Mouse (Mus musculus) CH12.LX (cell line): ENCODE results near the gene Psmd2. TPM values are rescaled to one million over a fixed set of nuclear protein-coding genes. Genes with fewer than 3 reads are reported as not detected.

Experiments used
- DNase-seq: peaks from one replicate; pipeline ENCODE4 v3.0.0-alpha.2; 2013; ENCODE audit errors: extremely low read depth
- H3K27ac ChIP-seq: 2 replicates; pipeline ENCODE4 v1.5.1; 2012; ENCODE audit warnings: low read depth, mild to moderate bottlenecking, control low read depth, moderate library complexity; ENCODE audit not compliant: insufficient read depth
- H3K27me3 ChIP-seq: replicated peaks from 2 replicates; pipeline ENCODE3; 2012; ENCODE audit warnings: inconsistent platforms
- H3K36me3 ChIP-seq, 2 experiments: replicated peaks in 1 of 2; 2 replicates each; pipeline versions ENCODE3 to v1.6.1; 2012; ENCODE audit warnings: inconsistent platforms in 1 of 2, low read length in 1 of 2, mild to moderate bottlenecking in 1 of 2, mixed read lengths in 1 of 2, moderate library complexity in 1 of 2; ENCODE audit not compliant: control insufficient read depth in 1 of 2, insufficient read depth in 1 of 2
- H3K4me1 ChIP-seq, 2 experiments: 2 replicates each; pipeline ENCODE4 v1.6.1; 2012; ENCODE audit warnings: inconsistent platforms in 1 of 2, moderate library complexity in 1 of 2; ENCODE audit not compliant: insufficient read depth in 2 of 2, control insufficient read depth in 1 of 2
- H3K4me2 ChIP-seq: 2 replicates; pipeline ENCODE4 v1.6.1; 2012; ENCODE audit warnings: low read depth, mild to moderate bottlenecking, control low read depth; ENCODE audit not compliant: poor library complexity, insufficient read depth, severe bottlenecking
- H3K4me3 ChIP-seq, 3 experiments: fragments of 150-350 bp in 1 of 3; sonication (generic) in 1 of 3; replicated peaks in 1 of 3; 2 replicates each; pipeline versions ENCODE3 to v1.5.1; 2011 to 2012; ENCODE audit warnings: low read depth in 2 of 3, low read length in 2 of 3, mild to moderate bottlenecking in 2 of 3, moderate library complexity in 2 of 3, control low read depth in 1 of 3, improper control_type of control experiment in 1 of 3, inconsistent platforms in 1 of 3, mixed read lengths in 1 of 3; ENCODE audit not compliant: poor library complexity in 1 of 3
- H3K79me2 ChIP-seq: replicated peaks from 2 replicates; pipeline ENCODE4 v1.6.1; 2012; ENCODE audit warnings: mild to moderate bottlenecking, moderate library complexity; ENCODE audit not compliant: control insufficient read depth, poor library complexity, insufficient read depth, severe bottlenecking; ENCODE audit errors: extremely low read depth
- H3K9ac ChIP-seq: 2 replicates; pipeline ENCODE4 v1.6.1; 2012; ENCODE audit warnings: low read depth, mild to moderate bottlenecking, control low read depth, moderate library complexity; ENCODE audit not compliant: insufficient read depth
- H3K9me3 ChIP-seq: replicated peaks from 2 replicates; pipeline ENCODE3; 2012; ENCODE audit warnings: low read length, inconsistent platforms, mixed read lengths
- BHLHE40 ChIP-seq: IDR thresholded peaks from 2 replicates; pipeline ENCODE4 v1.6.1; 2011; ENCODE audit warnings: mild to moderate bottlenecking, low read depth, low read length, improper control_type of control experiment
- CHD1 ChIP-seq: IDR thresholded peaks from 2 replicates; pipeline ENCODE4 v1.6.1; 2012; ENCODE audit warnings: low read depth, low read length, improper control_type of control experiment, inconsistent platforms
- CTCF ChIP-seq, 2 experiments: IDR thresholded peaks in 1 of 2; conservative IDR thresholded peaks in 1 of 2; 2 replicates each; pipeline ENCODE4 v1.5.1; 2011 to 2012; ENCODE audit warnings: low read depth in 2 of 2, low read length in 2 of 2, improper control_type of control experiment in 1 of 2, inconsistent platforms in 1 of 2, mild to moderate bottlenecking in 1 of 2, moderate library complexity in 1 of 2
- E2F4 ChIP-seq: IDR thresholded peaks from 2 replicates; pipeline ENCODE4 v1.6.1; 2011; ENCODE audit warnings: low read depth, low read length, improper control_type of control experiment; ENCODE audit not compliant: insufficient replicate concordance
- EP300 ChIP-seq: IDR thresholded peaks from 2 replicates; pipeline ENCODE4 v1.6.1; 2011; ENCODE audit warnings: low read length, improper control_type of control experiment
- ETS1 ChIP-seq: conservative IDR thresholded peaks from 2 replicates; pipeline ENCODE4 v1.6.1; 2012; ENCODE audit warnings: low read depth, mild to moderate bottlenecking, inconsistent platforms, low read length, improper control_type of control experiment, moderate library complexity
- HCFC1 ChIP-seq: IDR thresholded peaks from 2 replicates; pipeline ENCODE4 v1.6.1; 2012; ENCODE audit warnings: low read depth, mild to moderate bottlenecking, inconsistent platforms, low read length, improper control_type of control experiment
- IRF4 ChIP-seq: IDR thresholded peaks from 2 replicates; pipeline ENCODE4 v1.6.1; 2014; ENCODE audit warnings: low read depth, mild to moderate bottlenecking, inconsistent platforms, low read length, improper control_type of control experiment
- JUND ChIP-seq: conservative IDR thresholded peaks from 2 replicates; pipeline ENCODE4 v1.6.1; 2011; ENCODE audit warnings: low read depth, low read length, improper control_type of control experiment
- KAT2A ChIP-seq: IDR thresholded peaks from 2 replicates; pipeline ENCODE4 v1.6.1; 2012; ENCODE audit warnings: low read length, improper control_type of control experiment, inconsistent platforms; ENCODE audit not compliant: insufficient replicate concordance
- MAFK ChIP-seq: IDR thresholded peaks from 2 replicates; pipeline ENCODE4 v1.6.1; 2011; ENCODE audit warnings: low read length, improper control_type of control experiment; ENCODE audit not compliant: insufficient replicate concordance
- MEF2A ChIP-seq: IDR thresholded peaks from 2 replicates; pipeline ENCODE4 v1.6.1; 2014; ENCODE audit warnings: low read depth, mild to moderate bottlenecking, inconsistent platforms, low read length, improper control_type of control experiment, borderline replicate concordance
- MYC ChIP-seq: IDR thresholded peaks from 2 replicates; pipeline ENCODE4 v1.6.1; 2011; ENCODE audit warnings: low read depth, mild to moderate bottlenecking, improper control_type of control experiment, low read length
- NELFE ChIP-seq: IDR thresholded peaks from 2 replicates; pipeline ENCODE4 v1.6.1; 2011; ENCODE audit warnings: low read depth, low read length, improper control_type of control experiment
- NRF1 ChIP-seq: IDR thresholded peaks from 2 replicates; pipeline ENCODE4 v1.6.1; 2014; ENCODE audit warnings: low read depth, mild to moderate bottlenecking, inconsistent platforms, low read length, improper control_type of control experiment, moderate library complexity
- PAX5 ChIP-seq: IDR thresholded peaks from 2 replicates; pipeline ENCODE4 v1.6.1; 2012; ENCODE audit warnings: low read length, inconsistent platforms, mixed read lengths
- POLR2A ChIP-seq: IDR thresholded peaks from 2 replicates; pipeline ENCODE4 v1.6.1; 2011; ENCODE audit warnings: low read depth, mild to moderate bottlenecking, improper control_type of control experiment, low read length
- RAD21 ChIP-seq: IDR thresholded peaks from 2 replicates; pipeline ENCODE4 v1.6.1; 2011; ENCODE audit warnings: low read depth, mild to moderate bottlenecking, low read length, improper control_type of control experiment, moderate library complexity
- SIN3A ChIP-seq: IDR thresholded peaks from 2 replicates; pipeline ENCODE4 v1.6.1; 2012; ENCODE audit warnings: low read length, improper control_type of control experiment, inconsistent platforms
- TBP ChIP-seq: conservative IDR thresholded peaks from 2 replicates; pipeline ENCODE4 v1.6.1; 2011; ENCODE audit warnings: low read depth, low read length, improper control_type of control experiment
- TCF12 ChIP-seq: IDR thresholded peaks from 2 replicates; pipeline ENCODE4 v1.6.1; 2014; ENCODE audit warnings: low read depth, mild to moderate bottlenecking, inconsistent platforms, low read length, improper control_type of control experiment
- UBTF ChIP-seq: IDR thresholded peaks from 2 replicates; pipeline ENCODE4 v1.6.1; 2012; ENCODE audit warnings: low read depth, mild to moderate bottlenecking, inconsistent platforms, low read length, improper control_type of control experiment, moderate library complexity
- USF1 ChIP-seq: IDR thresholded peaks from 2 replicates; pipeline ENCODE4 v1.6.1; 2014; ENCODE audit warnings: low read depth, mild to moderate bottlenecking, inconsistent platforms, low read length, improper control_type of control experiment
- ZKSCAN1 ChIP-seq: IDR thresholded peaks from 2 replicates; pipeline ENCODE4 v1.6.1; 2012; ENCODE audit warnings: low read depth, inconsistent platforms, low read length, improper control_type of control experiment, borderline replicate concordance
- ZMIZ1 ChIP-seq: IDR thresholded peaks from 2 replicates; pipeline ENCODE4 v1.6.1; 2012; ENCODE audit warnings: low read depth, mild to moderate bottlenecking, inconsistent platforms, low read length, improper control_type of control experiment
- ZNF384 ChIP-seq: IDR thresholded peaks from 2 replicates; pipeline ENCODE4 v1.6.1; 2012; ENCODE audit warnings: low read depth, low read length, improper control_type of control experiment, inconsistent platforms
- dilution Hi-C: fragments of 300-500 bp; cut with MboI; formaldehyde crosslinking; loops from 2 replicates; pipeline ENCODE4 v1.14.3; 2020; ENCODE audit warnings: low sequenced_read_pairs; ENCODE audit not compliant: extremely low pct_unique_long_range_greater_than_20kb, extremely low pct_ligation_motif_present
- in situ Hi-C: fragments of 300-500 bp; cut with MboI; formaldehyde crosslinking; loops from 3 replicates; pipeline ENCODE4 v1.14.3; 2019; ENCODE audit warnings: low sequenced_read_pairs, low pct_ligation_motif_present, low pct_unique_long_range_greater_than_20kb, mixed read lengths
- polyA plus RNA-seq: library from polyadenylated mRNA; unstranded; fragments of >175 nt; gene quantifications from 2 replicates; pipeline ENCODE4 v1.2.1, GENCODE M21; 2012; ENCODE audit warnings: low read depth; ENCODE audit not compliant: insufficient read length
- total RNA-seq, 2 experiments: library from RNA; depleted of rRNA; stranded (reverse); fragments of 300-350 nt in 1 of 2; fragments of >200 nt in 1 of 2; gene quantifications; 2 replicates each; pipeline ENCODE4 v1.2.3; 2012 to 2014

The Psmd2 gene
- total and polyA plus RNA-seq, 3 experiments, result 273 to 528 (median 340) TPM

DNA sequence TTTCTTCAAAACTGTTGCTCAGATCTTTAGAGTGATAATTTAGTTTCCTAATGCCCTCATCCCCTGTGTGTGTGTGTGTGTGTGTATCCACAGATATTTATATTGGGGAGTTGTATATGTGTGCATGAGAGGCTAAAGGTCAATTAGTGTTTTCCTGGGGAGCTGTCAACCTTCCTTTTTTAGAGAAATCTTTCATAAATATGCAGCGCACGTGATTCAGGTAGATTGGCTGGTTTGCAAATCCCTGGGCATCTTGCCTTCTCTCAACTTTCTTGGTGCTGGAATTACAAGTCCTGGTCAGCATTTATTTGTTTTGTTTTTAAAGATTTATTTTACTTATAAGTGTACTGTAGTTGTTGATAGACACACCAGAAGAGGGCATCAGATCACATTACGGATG, 18.8 kb downstream of the Psmd2 start:
- dilution Hi-C loops, result no loop called here

DNA sequence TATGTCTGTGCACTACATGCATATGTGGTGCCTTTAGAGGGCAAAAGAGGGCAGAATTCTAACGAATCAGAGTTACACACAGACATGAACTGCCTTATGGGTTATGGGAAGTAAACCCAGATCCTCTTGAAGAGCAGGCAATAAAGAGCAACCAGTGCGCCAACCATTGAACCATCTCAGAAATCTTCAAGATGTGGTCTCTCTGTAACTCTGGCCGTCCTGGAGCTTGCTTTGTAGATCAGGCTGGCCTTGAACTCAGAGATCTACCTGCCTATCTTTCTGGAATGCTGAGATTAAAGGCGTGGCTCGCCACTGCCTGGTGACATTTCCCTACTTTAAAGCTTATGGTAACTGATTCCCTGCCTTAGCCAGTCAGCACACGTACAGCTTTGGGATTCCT, 20.4 kb downstream of the Psmd2 start:
- no peak overlapping the region for H3K27ac ChIP-seq
- TF ChIP-seq ZKSCAN1 (no peak), HCFC1 (peak; percentile 34; the same call in 1 of the 2 replicates), BHLHE40 (no peak), CHD1 (no peak), NELFE (no peak), USF1 (no peak), UBTF (no peak), SIN3A (peak; percentile 11), IRF4 (no peak), TBP (0 out of 2 replicates have a peak, but pooled peaks have one; percentile 36), E2F4 (no peak), MEF2A (peak; percentile 33; the same call in 1 of the 2 replicates), EP300 (no peak), CTCF (conservative IDR thresholded peaks at IDR 0.05 in 1 of 2, IDR thresholded peaks at IDR 0.05 in 1 of 2; ENCODE audit: low read depth in 2 of 2, low read length in 2 of 2) (peak in 1 of 2 experiments; percentile 23; a peak in 1 of 4 replicates), ZMIZ1 (no peak), PAX5 (no peak), ZNF384 (no peak), MAFK (no peak)
- TF ChIP-seq, all 38 proteins: peak for 5
- no peaks in the 10 kb centered on the region for H3K27me3 ChIP-seq
- H3K4me2 ChIP-seq, result peak overlapping the region; percentile 64
- H3K4me1 ChIP-seq, result peaks cover 15 to 36% of the 10 kb centered on the region in 2 experiments
- peak overlapping the region in 1 of 3 experiments; percentile 75 for H3K4me3 ChIP-seq
- in situ Hi-C loops, result no loop called here
- H3K79me2 ChIP-seq, result peaks cover 41% of the 10 kb centered on the region
- no peaks in the 10 kb centered on the region for H3K9me3 ChIP-seq
- no peak overlapping the region; the same call in 1 of the 2 replicates for H3K9ac ChIP-seq
- dilution Hi-C loops, result no loop called here
- peak; percentile 55 for DNase-seq
- peaks cover 22 to 33% of the 10 kb centered on the region in 2 experiments for H3K36me3 ChIP-seq

More for the DNA sequence above, 18.8 kb downstream of the Psmd2 start:
- Histone ChIP-seq H3K27me3 (no peaks in the 10 kb centered on the region), H3K9me3 (no peaks in the 10 kb centered on the region), H3K9ac (no peak overlapping the region), H3K79me2 (peaks cover 26% of the 10 kb centered on the region), H3K36me3 (peaks cover 10 to 25% of the 10 kb centered on the region in 2 experiments), H3K4me1 (peaks cover 15 to 20% of the 10 kb centered on the region in 2 experiments), H3K4me3 (no peak overlapping the region), H3K27ac (no peak overlapping the region), H3K4me2 (no peak overlapping the region)
- TF ChIP-seq ETS1 (no peak), NRF1 (no peak), KAT2A (no peak), HCFC1 (no peak), MEF2A (no peak), NELFE (no peak), ZNF384 (no peak), TCF12 (no peak), JUND (no peak), SIN3A (no peak), RAD21 (no peak), POLR2A (no peak), EP300 (no peak), MYC (no peak), E2F4 (no peak), MAFK (no peak), USF1 (no peak)
- DNase-seq, result no peak
- in situ Hi-C loops, result no loop called here
